Mouse (Mus musculus): Measurements from ENCODE around the gene 1700034J05Rik. TPM values are rescaled to one million over a fixed set of nuclear protein-coding genes. Genes with fewer than 3 reads are reported as not detected.

The 1700034J05Rik gene
- polyA plus RNA-seq, 2 experiments = 0.56 TPM; not detected in 1

GRCm38 (mm10) chr6:146959908-146960680, 5.9 kb upstream of the 1700034J05Rik start:
- Histone ChIP-seq H3K36me3 (ENCODE audit: control insufficient read depth, insufficient read depth, low read length) (no peaks in the 10 kb centered on the region), H3K4me3 (replicated peaks; ENCODE audit: low read length) (no peak overlapping the region), H3K4me2 (replicated peaks; ENCODE audit: low read depth, low read length, severe bottlenecking) (no peak overlapping the region), H3K4me1 (ENCODE audit: control insufficient read depth, insufficient read depth, low read length) (peaks cover 9% of the 10 kb centered on the region), H3K9ac (ENCODE audit: low read depth, low read length, severe bottlenecking) (no peak overlapping the region), H3K9me3 (ENCODE audit: control insufficient read depth, low read length) (no peaks in the 10 kb centered on the region), H3K27me3 (ENCODE audit: control insufficient read depth, insufficient read depth, low read length) (no peaks in the 10 kb centered on the region), H3K27ac (replicated peaks; ENCODE audit: low read depth, low read length) (no peak overlapping the region)
- ATAC-seq (ENCODE audit: low FRiP score, low read depth) (no peak), DNase-seq (ENCODE audit: low spot score) (no peak)
- no peak for TF ChIP-seq POLR2A (IDR thresholded peaks at IDR 0.05; ENCODE audit: borderline replicate concordance, extremely low read depth, insufficient read depth, insufficient read length)
- WGBS = 54% methylated on average over 9 of the region's 9 CpGs

GRCm38 (mm10) chr6:146958694-146959093, 4.5 kb upstream of the 1700034J05Rik start:
- no peak for TF ChIP-seq POLR2A (IDR thresholded peaks at IDR 0.05; ENCODE audit: borderline replicate concordance, extremely low read depth, insufficient read depth, insufficient read length)
- Histone ChIP-seq H3K9me3 (ENCODE audit: control insufficient read depth, low read length) (no peaks in the 10 kb centered on the region), H3K36me3 (ENCODE audit: control insufficient read depth, insufficient read depth, low read length) (no peaks in the 10 kb centered on the region), H3K4me2 (replicated peaks; ENCODE audit: low read depth, low read length, severe bottlenecking) (no peak overlapping the region), H3K27me3 (ENCODE audit: control insufficient read depth, insufficient read depth, low read length) (no peaks in the 10 kb centered on the region), H3K27ac (replicated peaks; ENCODE audit: low read depth, low read length) (no peak overlapping the region), H3K4me1 (ENCODE audit: control insufficient read depth, insufficient read depth, low read length) (peaks cover 9% of the 10 kb centered on the region), H3K9ac (ENCODE audit: low read depth, low read length, severe bottlenecking) (no peak overlapping the region), H3K4me3 (replicated peaks; ENCODE audit: low read length) (no peak overlapping the region)
- ATAC-seq (ENCODE audit: low FRiP score, low read depth) = no peak
- no peak for DNase-seq (ENCODE audit: low spot score)
- WGBS = 65% methylated on average over 1 of the region's 1 CpGs

- no peak for TF ChIP-seq POLR2A (IDR thresholded peaks at IDR 0.05; ENCODE audit: borderline replicate concordance, extremely low read depth, insufficient read depth, insufficient read length)
- Histone ChIP-seq H3K36me3 (ENCODE audit: control insufficient read depth, insufficient read depth, low read length) (no peaks in the 10 kb centered on the region), H3K9me3 (ENCODE audit: control insufficient read depth, low read length) (no peaks in the 10 kb centered on the region), H3K4me1 (ENCODE audit: control insufficient read depth, insufficient read depth, low read length) (peaks cover 9% of the 10 kb centered on the region), H3K4me3 (replicated peaks; ENCODE audit: low read length) (no peak overlapping the region), H3K4me2 (replicated peaks; ENCODE audit: low read depth, low read length, severe bottlenecking) (no peak overlapping the region), H3K9ac (ENCODE audit: low read depth, low read length, severe bottlenecking) (no peak overlapping the region), H3K27ac (replicated peaks; ENCODE audit: low read depth, low read length) (no peak overlapping the region), H3K27me3 (ENCODE audit: control insufficient read depth, insufficient read depth, low read length) (no peaks in the 10 kb centered on the region)
- no peak for DNase-seq (ENCODE audit: low spot score)
- ATAC-seq (ENCODE audit: low FRiP score, low read depth) = no peak
- 96% methylated on average over 1 of the region's 1 CpGs for WGBS
Observed at GRCm38 (mm10) chr6:146956961-146957360, 2.7 kb upstream of the 1700034J05Rik start.

- no peaks in the 10 kb centered on the region for H3K36me3 ChIP-seq (ENCODE audit: control insufficient read depth, insufficient read depth, low read length)
- DNase-seq (ENCODE audit: low spot score) (no peak), ATAC-seq (ENCODE audit: low FRiP score, low read depth) (no peak)
- H3K4me2 ChIP-seq (replicated peaks; ENCODE audit: low read depth, low read length, severe bottlenecking) = no peak overlapping the region
- no peak for TF ChIP-seq POLR2A (IDR thresholded peaks at IDR 0.05; ENCODE audit: borderline replicate concordance, extremely low read depth, insufficient read depth, insufficient read length)
- no peak overlapping the region for H3K4me3 ChIP-seq (replicated peaks; ENCODE audit: low read length)
- WGBS = 55% methylated on average over 12 of the region's 12 CpGs
- H3K9ac ChIP-seq (ENCODE audit: low read depth, low read length, severe bottlenecking) = no peak overlapping the region
- H3K27ac ChIP-seq (replicated peaks; ENCODE audit: low read depth, low read length) = peak overlapping the region; percentile 63; the same call in 1 of the 2 replicates
- peaks cover 5% of the 10 kb centered on the region for H3K4me1 ChIP-seq (ENCODE audit: control insufficient read depth, insufficient read depth, low read length)
- H3K9me3 ChIP-seq (ENCODE audit: control insufficient read depth, low read length) = no peaks in the 10 kb centered on the region
- H3K27me3 ChIP-seq (ENCODE audit: control insufficient read depth, insufficient read depth, low read length) = no peaks in the 10 kb centered on the region
Observed at GRCm38 (mm10) chr6:146955896-146956295, 1.7 kb upstream of the 1700034J05Rik start.

GRCm38 (mm10) chr6:146955475-146955874, 1.3 kb upstream of the 1700034J05Rik start:
- Histone ChIP-seq H3K9me3 (ENCODE audit: control insufficient read depth, low read length) (no peaks in the 10 kb centered on the region), H3K9ac (ENCODE audit: low read depth, low read length, severe bottlenecking) (no peak overlapping the region), H3K27ac (replicated peaks; ENCODE audit: low read depth, low read length) (peak overlapping the region; percentile 63; the same call in 1 of the 2 replicates), H3K4me2 (replicated peaks; ENCODE audit: low read depth, low read length, severe bottlenecking) (no peak overlapping the region), H3K4me1 (ENCODE audit: control insufficient read depth, insufficient read depth, low read length) (peaks cover 4% of the 10 kb centered on the region; the same call in 1 of the 2 replicates), H3K36me3 (ENCODE audit: control insufficient read depth, insufficient read depth, low read length) (no peaks in the 10 kb centered on the region), H3K4me3 (replicated peaks; ENCODE audit: low read length) (no peak overlapping the region), H3K27me3 (ENCODE audit: control insufficient read depth, insufficient read depth, low read length) (no peaks in the 10 kb centered on the region)
- 74% methylated on average over 1 of the region's 1 CpGs for WGBS
- no peak for TF ChIP-seq POLR2A (IDR thresholded peaks at IDR 0.05; ENCODE audit: borderline replicate concordance, extremely low read depth, insufficient read depth, insufficient read length)
- DNase-seq (ENCODE audit: low spot score) (no peak), ATAC-seq (ENCODE audit: low FRiP score, low read depth) (no peak)
